Mouse (Mus musculus) urinary bladder, adult 2 months (tissue): ENCODE measurements around the gene Olfr1500. TPM values are rescaled to one million over a fixed set of nuclear protein-coding genes. Genes with fewer than 3 reads are reported as not detected.
"Not testable (repeated sequence)": the region's sequence is repeated elsewhere in the genome, so short reads cannot be mapped to it uniquely, and the experiment has no call there.

Experiments
- DNase-seq: peaks from one replicate; pipeline ENCODE4 v3.0.0; 2022; ENCODE audit warnings: low spot score
- polyA plus RNA-seq: library from polyadenylated mRNA; depleted of rRNA; stranded (reverse); fragments of >200 nt; gene quantifications from 2 replicates; pipeline ENCODE4 v1.2.3, GENCODE M21; 2012; rRNA removed

Olfr1500 gene
- polyA plus RNA-seq, result not detected in 2 replicates

- no peak for DNase-seq
These were observed at the start of gene Olfr1500 for GRCm38 (mm10) chr19:13830388-13830787. TSS of gene Olfr1500 (minus strand) at chr19:13830488.

DNA sequence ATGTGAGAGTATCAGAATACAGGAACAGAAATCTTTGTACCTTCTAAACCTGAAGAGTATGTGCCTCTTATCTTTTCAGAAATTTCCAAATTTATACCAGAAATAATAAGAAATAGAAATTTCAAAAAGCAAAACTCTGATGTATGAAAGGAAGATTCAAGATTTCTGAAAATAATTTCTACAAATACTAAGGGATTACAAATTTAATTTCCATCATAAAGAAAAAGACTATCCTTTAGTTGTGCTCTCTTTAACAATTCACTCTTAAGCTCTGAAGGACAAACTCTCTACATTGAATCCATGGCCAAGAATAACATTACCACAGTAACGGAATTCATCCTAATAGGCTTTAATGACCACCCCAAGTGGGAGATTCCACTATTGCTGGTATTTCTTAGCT is 31.2 kb upstream of the Olfr1500 start, which contains the start of gene Olfr1502:
Olfr1502 (plus strand) TSS at position 301 of the 400 bp plus-strand sequence.
- DNase-seq, result no peak

GRCm38 (mm10) chr19:13850592-13850991 is 20.3 kb upstream of the Olfr1500 start, which contains the start of gene Olfr1501:
TSS of gene Olfr1501 (minus strand) at chr19:13850692.
- not testable (repeated sequence) for DNase-seq

DNA sequence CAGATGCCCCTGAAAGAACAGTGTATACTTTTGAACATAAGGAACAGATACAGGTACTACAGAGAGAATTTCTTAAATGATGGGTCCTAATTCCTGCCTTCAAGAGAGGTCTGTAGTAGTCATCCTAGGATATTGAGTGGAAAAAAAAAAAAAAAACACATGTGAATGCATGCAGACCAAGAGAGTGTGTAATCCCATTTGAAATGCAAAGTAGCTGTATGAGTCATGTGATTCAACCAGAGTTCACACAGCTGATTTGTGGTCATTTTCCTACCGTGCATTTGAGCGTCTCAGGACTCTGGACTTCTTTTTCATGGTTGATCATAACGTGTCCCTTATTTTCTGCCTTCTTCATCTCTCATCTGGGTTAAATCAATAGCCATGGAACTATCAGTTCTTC is 1.8 kb downstream of the Olfr1500 start:
- DNase-seq, result no peak

DNA sequence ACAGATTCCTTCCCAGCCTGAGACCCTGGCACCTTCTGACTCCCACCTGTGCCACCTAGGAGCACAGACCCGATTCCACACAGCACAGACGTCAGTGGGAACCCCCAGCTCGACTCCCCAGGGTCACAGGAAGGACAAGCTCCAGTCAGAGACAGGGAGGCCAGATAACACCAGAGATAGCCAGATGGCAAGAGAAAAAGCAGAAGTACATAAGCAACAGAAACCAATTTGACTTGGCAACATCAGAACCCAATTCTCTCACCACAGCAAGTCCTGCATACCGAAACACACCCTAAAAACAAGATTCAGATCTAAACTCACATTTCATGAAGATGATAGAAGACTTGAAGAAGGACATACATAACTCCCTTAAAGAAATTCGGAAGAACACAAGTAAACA is 9.4 kb downstream of the Olfr1500 start:
- no peak for DNase-seq

DNA sequence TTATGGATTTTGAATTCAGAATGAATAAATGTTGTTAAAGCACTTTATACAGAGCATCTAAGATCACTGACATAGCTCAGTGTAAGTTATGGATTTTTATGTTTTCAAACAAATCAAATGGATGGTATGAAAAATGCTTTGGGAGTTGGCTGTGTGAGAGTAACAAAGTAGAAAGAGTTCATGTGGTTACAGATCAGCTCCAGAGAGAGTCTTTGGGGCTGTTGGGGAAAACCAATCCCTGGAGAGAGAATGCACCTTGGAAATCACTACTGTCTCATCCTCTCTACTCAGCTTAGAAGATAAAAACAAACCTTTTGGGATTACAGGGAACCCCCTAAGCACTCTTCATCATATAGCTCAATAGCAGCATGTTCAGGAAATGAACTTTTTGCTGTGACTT is 10.9 kb downstream of the Olfr1500 start, which contains the start of gene Olfr1499:
Olfr1499 (minus strand) TSS at position 101 of the 400 bp plus-strand sequence.
- DNase-seq, result no peak

GRCm38 (mm10) chr19:13818827-13819226 is 11.5 kb downstream of the Olfr1500 start:
- no peak for DNase-seq

GRCm38 (mm10) chr19:13812823-13813222 is 17.5 kb downstream of the Olfr1500 start:
- DNase-seq, result no peak

DNA sequence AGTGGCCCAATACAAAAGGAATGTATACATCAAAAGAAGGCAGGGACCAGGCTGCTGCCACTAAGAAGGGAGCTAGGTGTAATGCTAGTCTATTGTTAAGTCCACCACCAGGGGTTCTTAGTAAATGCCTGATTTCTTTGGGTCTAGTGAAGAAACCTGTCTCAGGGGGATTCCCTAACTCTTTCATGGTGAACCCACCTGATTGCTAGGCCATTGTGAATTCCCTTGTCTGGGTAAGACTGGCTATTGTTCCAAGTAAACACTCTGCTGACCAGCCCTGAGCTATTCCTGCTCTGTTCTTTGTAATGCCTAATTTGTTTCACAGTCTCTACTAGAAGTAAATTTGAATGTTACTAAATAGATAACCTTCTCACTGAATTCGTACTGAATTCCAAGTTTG is 24.8 kb downstream of the Olfr1500 start:
- not testable (repeated sequence) for DNase-seq

GRCm38 (mm10) chr19:13798102-13798501 is 32.2 kb downstream of the Olfr1500 start, which contains the start of gene Olfr1497:
TSS of gene Olfr1497 (minus strand) at chr19:13798202.
- no peak for DNase-seq

DNA sequence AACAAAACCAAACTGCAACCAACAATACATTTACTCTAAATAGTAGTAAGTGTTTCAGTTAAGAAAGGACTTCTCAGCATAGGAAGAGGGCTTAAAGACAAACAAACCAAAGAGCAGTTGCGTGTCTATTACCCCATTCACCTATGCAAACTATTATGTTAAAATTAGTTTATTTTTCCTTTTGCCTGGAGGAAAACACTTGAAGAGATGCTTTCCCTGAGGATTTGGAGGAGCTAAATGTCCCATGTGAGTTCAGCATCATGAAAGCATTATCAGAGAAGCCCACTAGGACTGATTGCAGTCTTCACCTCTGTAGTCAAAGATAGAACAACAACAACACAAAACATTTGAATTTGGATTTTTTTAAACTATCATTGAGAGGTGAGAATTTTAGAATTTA is 52.7 kb downstream of the Olfr1500 start, which contains the start of gene Olfr1496:
Olfr1496 (plus strand) TSS at position 301 of the 400 bp plus-strand sequence.
- no peak for DNase-seq

Other genes with a start within 250 kb of the Olfr1500 start
- gene Olfr1484, start 247.0 kb downstream of the Olfr1500 start, polyA plus RNA-seq, result not detected in 2 replicates
- not detected in 2 replicates for gene Olfr1487, start 213.1 kb downstream of the Olfr1500 start, polyA plus RNA-seq
- gene Olfr1489, start 198.9 kb downstream of the Olfr1500 start, polyA plus RNA-seq, result not detected in 2 replicates
- gene Olfr1490, start 179.4 kb downstream of the Olfr1500 start, polyA plus RNA-seq, result not detected in 2 replicates
- not detected in 2 replicates for gene Olfr1491, start 133.2 kb downstream of the Olfr1500 start, polyA plus RNA-seq
- gene Olfr1493-ps1, start 107.2 kb downstream of the Olfr1500 start, polyA plus RNA-seq, result not detected in 2 replicates
- not detected in 2 replicates for gene Olfr1494, start 90.8 kb downstream of the Olfr1500 start, polyA plus RNA-seq
- not detected in 2 replicates for gene Olfr1495, start 65.9 kb downstream of the Olfr1500 start, polyA plus RNA-seq
- gene Olfr1496, start 52.6 kb downstream of the Olfr1500 start, polyA plus RNA-seq, result not detected in 2 replicates
- gene Olfr1497, start 32.3 kb downstream of the Olfr1500 start, polyA plus RNA-seq, result not detected in 2 replicates
- not detected in 2 replicates for gene Olfr1499, start 11.0 kb downstream of the Olfr1500 start, polyA plus RNA-seq
- not detected in 2 replicates for gene Olfr1501, start 20.2 kb upstream of the Olfr1500 start, polyA plus RNA-seq
- not detected in 2 replicates for gene Olfr1502, start 31.3 kb upstream of the Olfr1500 start, polyA plus RNA-seq
- not detected in 2 replicates for gene Olfr1504, start 67.4 kb upstream of the Olfr1500 start, polyA plus RNA-seq
- not detected in 2 replicates for gene Olfr1505, start 83.0 kb upstream of the Olfr1500 start, polyA plus RNA-seq